Mouse (Mus musculus) CD4-positive, CD25-positive, alpha-beta regulatory T cell, adult 4 months (primary cell): ENCODE data around the gene Hibch. TPM values are rescaled to one million over a fixed set of nuclear protein-coding genes. Genes with fewer than 3 reads are reported as not detected.

Experiments used
- ATAC-seq: one replicate; pipeline ENCODE4 v1.8.0; 2017
- polyA plus RNA-seq, 2 experiments: library from polyadenylated mRNA; unstranded; fragments of 100-300 nt; shearing (Covaris generic); gene quantifications; one replicate each; pipeline ENCODE4 v1.2.1; 2017

Hibch gene
- 10 to 100 TPM; 26.4 to 27.5 TPM for polyA plus RNA-seq

DNA sequence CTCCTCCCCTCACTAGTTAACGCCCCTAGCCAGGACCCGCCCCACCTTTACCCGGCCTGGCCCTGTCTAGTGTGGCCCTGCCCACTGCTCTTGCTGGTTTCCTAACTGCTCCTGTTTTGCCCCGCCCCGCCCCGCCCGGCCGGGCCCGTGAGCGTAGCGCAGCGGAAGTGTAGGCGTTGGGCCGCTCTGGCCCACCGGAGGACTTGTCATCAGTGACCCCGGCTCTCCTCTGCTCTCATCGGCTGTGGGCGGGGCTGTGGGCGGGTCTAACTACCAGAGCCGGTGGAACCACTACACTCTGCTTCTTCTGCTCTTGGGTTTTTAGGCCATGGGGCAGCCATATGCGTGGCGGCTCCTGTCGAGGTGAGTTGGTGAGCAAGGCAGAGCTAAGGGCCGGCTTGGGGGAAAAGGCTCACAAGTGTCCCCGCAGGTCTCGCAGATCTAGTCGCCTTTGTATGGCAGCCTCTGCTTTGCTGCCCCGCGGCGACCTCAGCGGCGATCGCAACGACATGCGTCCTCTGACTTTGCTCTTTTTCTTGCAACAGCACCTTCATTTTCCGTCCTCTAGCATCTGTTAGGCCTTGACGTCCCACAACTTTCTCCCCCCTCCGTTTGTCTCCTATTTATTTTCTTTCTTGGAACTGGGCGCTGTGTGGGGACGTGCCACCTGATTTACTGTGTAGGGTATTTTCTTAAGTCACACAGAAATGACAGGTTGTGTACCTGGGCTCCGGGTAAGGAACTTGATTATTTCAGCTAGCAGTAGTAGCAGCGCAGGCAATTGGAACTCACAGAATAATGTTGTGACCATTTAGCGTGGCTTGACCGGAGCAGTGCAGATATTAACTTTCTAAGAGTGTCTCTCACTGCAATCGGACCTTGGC lies at the start of gene Hibch:
TSS of gene Hibch (plus strand) at position 148 of the 884 bp plus-strand sequence.
- peak; percentile 93 for ATAC-seq

DNA sequence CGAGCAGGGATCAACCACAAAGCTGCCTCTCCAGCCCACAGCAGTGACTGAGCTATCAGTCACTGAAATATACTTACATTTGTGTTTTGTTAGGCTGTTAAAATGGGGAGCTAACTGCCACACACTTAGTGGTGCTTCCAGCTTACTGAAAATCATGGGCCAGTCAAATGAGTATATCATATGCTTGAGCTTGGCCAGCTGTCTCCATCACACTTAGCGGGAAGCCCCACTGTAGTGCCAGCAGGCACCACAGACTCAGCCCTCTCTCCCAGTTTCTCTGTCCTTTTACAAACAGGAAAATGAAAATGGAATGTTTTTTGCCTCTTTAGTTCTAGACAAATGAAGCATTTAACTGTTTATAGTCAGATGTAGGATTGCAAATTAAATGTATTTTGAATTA lies 48.8 kb upstream of the Hibch start:
- ATAC-seq, result no peak

DNA sequence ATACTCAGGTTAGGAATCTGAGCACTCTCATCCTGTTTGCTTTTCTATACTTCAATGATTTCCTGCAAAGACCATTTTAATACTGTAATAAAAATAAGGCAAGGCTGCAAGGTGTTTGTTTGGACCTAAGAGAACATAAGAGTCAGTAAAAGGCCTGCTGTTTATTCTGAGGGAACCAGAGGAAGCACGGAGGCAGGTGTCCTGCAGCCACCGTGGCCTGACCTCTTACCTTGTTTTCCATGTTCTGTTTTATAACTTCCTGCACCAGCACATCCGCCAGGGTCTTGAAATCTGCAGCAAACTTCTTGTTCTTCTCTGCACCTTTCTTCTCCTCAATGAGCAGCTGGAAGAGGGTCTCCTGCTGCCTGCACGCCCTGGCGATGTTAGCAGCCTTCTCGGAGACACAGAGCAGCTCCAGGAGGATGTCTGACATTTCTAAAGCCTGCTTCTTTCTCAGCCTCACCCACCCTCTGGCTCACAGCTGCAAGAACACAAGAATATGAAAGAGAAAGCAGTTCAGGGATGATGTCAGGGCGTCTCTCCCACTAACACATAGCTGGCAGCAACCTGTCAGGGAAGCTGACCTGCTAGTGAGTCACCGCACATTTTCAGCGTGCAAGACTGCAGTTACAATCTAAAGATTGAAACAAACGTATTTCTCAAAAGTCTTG lies 45.5 kb upstream of the Hibch start:
- ATAC-seq, result peak; percentile 70

DNA sequence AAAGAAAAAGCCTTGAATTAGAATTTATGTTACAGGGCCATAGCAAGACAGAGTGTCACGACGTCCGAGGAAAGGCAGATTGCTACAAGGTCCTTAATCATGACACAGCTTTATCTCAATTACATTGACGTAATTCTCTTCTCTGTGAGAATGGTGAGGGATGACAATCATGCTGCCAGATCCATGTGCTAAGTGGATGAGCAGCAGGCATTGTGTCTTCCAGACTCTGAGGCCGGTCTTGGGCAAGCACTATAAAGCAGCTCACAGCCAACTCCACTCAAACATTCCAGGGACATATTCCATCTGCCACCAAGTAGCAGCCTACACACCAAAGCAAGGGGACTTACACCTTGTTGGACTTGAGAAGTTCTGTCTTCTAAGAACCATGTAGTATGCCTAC lies 45.0 kb upstream of the Hibch start:
- ATAC-seq, result peak; percentile 3

DNA sequence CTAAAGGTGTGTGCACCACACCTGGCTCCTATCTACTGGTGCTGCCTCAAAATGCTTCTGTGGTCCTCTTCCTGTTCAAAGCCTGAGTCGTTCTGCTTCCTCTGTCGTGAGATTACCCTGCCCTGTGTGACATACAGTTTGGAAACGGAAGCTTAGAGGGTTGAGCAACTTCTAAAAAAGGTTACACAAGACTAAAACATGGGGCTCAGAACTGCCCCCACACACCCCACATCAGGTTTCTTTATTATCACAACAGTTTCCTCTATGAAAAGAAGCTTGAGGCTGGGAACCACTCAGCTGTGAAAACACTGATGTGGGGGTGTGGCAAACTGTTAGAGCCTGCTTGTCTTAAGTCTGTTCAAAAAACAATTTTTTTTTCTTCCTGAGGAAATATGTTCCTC lies 44.4 kb upstream of the Hibch start:
- peak; percentile 83 for ATAC-seq

DNA sequence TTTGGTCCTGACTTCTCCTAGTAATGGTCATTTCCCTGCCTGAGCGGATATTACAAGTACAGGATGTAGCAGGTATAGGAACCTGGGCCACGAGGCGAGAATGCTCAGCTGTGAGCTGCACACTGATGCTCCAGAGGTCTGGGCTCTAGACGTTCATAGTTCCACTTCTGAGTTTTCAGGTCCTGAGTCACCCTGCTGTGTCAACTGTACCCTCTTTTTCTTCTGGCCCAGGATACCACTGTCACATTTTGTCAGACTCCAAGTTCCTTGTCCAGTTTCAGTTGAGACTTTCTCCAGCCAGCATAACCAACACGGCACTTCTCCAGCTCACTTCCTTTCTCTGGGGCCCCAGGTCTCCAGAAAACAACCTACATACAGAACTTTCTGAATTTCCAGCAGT lies 43.1 kb upstream of the Hibch start:
- ATAC-seq, result no peak

DNA sequence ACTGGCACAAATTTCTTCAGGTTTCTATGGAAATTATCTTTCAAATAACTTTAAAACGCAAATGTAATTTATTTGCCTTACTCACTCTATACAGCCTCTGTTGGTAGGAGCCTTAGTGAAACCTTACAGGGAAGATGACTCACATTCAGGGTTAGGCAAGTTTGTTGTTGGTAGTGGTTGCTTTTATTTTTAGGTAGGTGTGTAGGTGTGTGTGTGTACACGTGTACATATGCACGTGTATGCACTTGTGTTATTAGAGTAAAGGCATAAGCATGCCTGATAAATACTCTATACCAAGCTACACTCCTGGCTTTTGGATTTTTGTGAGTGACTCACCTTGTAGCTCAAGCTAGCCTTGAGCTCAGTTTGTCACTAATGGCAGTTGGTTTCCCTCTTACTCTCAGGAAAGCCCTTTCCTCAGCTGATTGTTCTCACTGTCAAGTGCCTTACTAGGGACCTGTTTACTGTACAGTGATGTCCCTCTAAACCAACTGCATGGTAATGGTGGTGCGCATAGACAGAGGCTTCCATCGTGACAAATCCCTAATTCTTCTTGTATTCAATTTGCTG lies 42.2 kb upstream of the Hibch start:
- ATAC-seq, result no peak

DNA sequence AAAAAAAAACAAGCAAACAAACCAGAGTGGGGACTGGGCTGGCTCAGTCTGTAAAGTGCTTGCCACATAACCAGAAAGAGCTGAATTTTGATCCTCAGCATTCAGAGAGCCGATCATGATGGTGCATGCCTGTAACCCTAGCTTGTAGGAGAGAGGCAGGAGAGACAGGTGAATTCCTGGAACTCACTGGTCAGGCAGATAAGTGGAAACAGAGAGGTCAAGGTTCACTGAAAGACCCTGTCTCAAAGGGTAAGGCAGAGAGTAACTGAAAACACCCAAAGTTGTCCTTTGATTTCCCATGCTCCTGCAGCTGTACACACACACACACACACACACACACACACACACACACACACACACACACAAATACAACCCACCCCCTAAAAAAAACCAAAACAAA lies 39.7 kb upstream of the Hibch start:
- ATAC-seq, result no peak

DNA sequence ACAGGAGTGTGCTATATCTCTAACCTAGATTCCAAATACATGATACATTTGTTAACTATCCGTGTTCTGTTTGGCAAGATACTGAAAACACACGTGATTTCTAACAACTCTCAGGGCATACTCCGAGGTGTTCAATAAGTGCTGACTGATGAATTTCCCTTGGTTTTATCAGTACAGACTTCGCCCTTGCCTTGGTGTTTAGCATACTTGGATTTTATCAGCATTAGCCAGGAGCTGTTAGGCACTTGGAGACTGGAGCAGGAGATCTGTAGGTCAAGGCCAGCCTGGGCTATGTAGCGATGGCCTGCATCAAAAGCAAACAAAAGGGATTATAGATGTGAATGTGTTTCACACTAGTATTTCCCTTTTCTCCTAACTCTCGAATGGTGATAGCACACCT lies 36.3 kb upstream of the Hibch start:
- ATAC-seq, result no peak

DNA sequence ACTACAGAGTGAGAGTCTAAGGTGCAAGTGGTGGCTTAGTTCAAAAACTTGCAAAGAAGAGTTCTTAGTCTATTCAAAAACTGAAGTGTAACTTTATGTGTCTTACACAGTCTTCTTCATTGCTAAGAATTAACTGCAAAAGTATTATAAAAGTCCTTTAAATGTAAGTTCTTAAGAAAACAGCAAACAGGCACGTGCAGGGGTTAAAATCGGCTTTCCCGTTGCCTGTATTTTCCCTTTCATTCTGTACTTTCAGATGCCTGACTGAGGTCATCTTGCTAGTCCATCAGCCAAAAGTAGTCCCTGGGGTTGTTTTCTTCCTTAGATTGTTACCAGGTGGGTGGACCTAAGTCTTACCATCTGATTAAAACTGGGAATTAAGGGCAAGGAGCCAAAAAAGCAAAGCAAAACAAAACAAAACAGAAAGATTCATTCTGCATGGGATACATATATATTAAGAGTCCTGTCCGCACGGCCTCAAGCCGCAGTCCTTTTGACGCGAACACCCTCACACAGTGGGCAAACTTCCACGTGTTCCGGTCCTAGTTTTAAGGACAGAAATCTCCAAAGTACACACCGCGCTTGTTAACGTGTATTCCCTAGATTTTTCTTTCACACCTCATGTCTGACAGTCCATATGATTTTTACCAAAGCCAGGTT lies 28.4 kb upstream of the Hibch start:
- ATAC-seq, result no peak

DNA sequence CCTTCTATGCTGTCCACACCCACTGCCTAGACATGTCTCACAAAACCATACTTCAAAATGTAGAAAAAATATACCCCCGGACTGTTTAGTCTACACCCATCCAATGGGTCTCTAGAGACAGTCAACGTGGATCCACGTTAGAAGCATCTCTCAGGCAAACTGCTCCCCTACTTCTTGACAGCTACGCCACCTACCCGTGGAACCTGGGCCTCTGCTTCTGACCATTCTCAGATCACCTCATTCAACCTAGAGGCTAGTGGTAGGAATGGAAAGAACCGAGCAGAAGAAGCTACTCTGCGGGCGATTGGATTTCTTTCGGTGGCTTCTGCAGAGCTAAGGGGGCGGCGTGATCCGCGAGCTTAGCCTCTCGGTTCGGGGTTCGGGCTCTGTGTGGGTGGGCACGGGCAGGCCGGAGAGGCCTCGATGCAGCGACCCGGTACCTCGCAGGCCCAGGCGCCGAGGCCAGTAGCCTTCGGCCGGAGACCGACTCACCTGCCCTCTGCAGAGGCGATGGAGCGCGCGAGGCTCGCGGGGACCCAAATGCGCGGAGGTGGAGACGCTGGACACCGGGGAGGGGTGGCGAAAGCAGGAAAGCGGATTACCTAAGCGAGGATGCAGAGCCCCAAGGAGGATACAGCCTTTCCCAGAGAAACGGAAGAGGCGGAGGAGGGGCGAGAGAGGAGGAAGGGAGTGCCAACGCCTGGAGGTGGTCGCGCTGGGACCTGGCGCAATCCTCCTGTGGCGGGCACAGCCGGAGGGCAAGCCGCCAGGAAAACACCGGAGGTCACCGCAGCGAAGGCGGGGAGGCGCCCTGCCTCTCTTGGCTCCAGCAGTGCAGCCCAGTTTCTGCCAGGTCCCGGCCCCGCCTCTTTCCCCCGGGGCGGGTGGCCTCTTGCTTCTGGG lies 27.6 kb upstream of the Hibch start, which contains the start of gene Inpp1:
TSS of gene Inpp1 (minus strand) at position 779 of the 903 bp plus-strand sequence.
- ATAC-seq, result peak; percentile 87

DNA sequence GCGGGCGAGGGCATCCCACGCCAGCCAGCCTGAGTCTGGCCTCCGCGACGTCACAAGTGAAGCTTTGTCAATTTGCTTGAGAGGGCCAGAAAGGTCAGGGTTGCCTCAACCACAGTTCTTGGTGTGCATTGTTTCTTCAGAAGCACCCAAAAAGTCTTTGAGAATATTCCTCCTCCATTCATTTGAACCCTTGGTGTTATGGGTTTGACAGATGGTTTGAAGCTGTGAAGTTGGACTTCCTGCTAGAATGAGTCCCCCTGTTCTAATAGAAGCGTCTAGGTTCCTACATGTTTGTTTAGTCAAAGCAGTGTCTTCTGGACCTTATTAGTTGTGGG lies 26.9 kb upstream of the Hibch start:
- ATAC-seq, result no peak

DNA sequence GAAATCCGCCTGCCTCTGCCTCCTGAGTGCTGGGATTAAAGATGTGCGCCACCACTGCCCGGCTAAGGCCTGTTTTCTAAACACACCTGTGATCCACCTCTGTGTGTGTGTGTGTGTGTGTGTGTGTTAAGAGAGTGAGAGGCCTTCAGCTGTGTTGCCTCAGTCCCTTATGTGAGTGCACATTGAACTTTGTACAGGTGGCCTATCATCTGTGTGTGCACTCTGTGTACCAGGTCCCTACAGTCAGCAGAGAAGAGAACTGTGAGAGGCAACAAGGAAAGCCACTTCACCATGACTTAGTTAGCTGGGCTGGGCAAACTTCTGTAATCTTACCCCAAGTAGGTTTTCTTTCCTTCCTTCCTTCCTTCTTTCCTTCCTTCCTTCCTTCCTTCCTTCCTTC lies 5.6 kb upstream of the Hibch start:
- no peak for ATAC-seq

DNA sequence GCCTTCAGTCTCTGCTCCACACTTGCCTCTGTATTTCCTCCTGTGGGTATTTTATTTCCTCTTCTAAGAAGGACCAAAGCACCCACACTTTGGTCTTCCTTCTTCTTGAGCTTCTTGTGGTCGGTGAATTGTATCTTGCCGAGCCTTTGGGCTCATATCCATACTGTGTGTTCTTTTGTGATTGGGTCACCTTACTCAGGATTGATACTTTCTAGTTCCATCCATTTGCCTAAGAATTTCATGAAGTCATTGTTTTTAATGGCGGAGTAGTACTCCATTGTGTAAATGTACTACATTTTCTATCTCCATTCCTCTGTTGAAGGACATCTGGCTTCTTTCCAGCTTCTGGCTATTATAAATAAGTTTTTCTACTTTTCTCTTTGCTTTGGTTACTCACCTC lies 375 bp upstream of the Hibch start:
- peak; percentile 1 for ATAC-seq

DNA sequence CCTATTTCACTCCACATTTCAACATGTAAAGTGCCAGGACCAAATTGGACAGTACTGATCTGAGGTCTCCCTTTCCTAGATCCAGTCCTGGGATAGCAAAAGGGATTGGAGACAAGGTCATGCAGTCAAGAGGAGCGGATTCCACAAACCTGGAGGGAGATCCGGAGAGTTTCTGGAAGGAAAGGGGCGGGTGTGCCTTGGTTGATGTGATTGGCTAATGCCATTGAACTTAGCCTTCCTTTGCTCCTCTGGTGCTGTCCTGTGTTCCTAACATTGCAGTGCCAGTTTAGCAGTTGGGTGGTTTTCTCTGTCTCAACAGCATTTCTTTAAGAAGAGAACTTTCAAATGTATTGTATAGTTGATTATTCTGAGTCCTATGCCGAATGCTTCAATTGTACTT lies 1.8 kb downstream of the Hibch start:
- no peak for ATAC-seq

DNA sequence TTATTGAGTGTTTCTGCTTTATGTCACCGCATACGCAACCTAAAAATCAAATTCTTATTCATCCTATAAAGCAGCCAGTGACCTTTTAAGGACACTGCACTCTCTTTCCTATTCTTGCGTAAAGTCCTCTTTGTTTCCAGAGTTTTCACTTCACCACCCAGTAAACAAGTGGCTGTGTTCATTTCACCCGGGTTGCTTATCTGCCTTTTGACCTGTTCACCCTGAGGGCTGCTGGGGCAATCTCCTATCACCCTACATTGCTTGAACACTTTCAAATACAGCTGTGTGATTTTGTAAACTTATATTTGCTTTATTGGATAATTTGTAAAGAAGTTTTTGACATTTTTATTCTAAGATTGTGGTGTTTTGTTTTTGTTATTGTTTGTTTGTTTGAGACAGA lies 4.7 kb downstream of the Hibch start:
- ATAC-seq, result no peak

DNA sequence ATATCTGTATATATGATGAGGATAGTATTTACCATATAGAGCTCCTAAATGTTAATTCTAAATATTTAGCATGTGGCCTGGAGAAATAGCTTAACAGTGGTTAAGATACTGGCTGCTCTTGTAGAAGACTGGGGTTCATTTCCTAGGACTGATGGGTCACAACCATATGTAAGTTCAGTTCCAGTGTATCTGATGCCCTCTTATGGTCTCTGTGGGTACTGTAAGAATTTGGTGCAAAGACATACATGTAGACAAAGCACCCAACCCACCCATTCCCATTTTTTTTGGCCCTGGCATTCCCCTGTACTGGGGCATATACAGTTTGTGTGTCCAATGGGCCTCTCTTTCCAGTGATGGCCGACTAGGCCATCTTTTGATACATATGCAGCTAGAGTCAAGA lies 9.3 kb downstream of the Hibch start:
- peak; percentile 86 for ATAC-seq

DNA sequence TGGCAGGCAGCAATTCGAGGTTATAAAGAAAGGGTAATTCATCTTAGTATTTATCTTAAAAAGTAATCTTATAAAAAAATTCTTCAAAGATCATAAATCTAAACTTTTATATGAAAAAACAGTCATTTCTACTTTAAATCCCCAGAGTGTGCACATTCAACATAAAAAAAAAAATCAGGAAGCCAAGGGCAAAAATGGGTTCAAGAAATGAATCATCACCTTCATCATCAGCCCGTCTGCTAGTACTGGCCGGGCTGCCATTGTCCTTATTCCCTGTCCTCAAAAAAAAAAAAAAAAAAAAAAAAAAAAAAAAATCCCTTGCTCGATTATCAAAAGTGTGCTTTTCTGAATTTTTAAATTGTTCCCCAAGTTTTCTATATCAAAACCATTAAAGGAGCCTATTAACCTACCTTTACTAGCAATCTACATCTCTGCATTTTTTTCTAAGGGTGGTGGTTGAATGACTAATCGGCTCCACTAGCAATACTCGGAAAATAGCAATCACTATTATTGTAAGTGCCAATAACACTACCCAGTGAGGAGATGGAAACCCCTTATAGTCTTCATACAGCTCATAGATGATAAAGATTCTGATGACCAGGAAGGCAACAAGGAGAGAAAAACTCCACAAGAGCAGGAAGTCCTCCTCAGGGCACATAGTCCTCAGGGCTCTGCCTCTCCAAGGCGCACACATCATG lies 11.3 kb downstream of the Hibch start:
- peak; percentile 56 for ATAC-seq

DNA sequence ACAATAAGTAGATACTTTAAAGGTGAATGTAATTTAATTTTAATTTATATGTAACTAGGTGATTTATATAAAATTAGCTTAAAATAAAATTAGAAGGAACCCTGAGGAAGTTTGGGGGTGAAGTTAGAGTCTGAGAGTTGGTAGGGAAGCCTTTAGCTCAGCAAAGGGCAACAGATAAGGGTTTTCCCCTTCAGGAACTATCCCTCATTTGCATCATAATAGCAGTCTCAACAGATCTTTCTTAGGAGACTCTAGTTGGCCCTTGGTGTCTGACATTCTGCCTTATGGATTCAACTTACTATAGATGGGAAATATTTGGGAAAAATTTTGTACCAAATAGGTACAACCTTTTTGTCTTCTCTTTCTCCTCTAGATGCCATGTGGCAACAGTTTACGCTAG lies 19.5 kb downstream of the Hibch start:
- peak; percentile 60 for ATAC-seq

DNA sequence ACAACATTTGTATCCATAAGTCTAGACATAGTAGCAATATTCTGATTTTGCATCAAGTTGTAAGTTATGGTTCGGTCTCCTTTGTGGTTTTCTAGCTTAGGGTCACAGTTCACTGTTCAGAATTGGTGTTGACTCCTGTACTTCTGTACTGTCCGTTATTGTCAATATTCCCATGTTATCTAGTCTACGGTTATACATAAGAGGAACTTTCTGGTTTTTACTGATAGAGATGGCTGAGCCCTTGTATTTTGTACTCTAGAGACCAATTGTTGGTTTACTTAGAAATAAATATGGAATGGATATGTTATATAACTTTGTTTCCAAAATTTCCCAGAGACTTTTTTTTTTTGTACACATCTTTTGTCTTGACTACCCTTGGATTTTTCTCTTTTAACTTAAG lies 21.3 kb downstream of the Hibch start:
- no peak for ATAC-seq

DNA sequence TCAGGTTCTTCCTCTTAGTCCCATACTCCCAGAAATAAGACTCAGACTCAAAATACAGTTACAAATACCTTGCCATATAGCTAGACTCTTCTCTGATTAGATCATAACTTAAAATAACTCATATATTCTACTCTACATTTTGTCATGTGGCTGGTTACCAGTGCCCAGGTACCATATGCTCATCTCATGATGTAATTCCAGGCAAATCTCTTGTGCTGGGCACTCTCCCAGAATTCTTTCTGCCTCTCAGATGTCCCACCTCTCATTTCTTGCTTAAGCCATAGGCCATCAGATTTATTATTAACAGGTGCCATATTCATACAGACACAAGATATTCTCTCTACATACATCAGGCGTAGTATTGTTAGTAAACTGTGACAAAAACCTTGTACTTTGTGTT lies 23.1 kb downstream of the Hibch start:
- no peak for ATAC-seq

DNA sequence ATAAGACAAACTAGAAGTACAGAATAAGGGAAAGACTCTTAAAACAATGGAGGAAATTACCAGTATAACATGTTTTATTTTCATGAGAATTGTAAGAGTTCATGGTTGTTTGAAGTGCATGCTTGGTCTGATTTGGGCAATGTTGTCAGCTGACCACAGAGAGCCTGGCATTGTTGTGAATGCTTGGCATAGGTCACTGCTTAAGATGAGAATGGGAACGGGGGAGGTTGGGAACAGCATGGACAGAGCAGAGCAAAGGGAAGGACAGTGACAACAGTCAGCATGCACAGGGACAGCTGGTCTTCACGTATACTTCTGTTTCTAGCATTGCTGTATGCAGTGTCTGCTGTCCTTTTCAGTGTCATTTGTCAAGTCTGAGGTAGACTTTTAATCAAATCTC lies 39.5 kb downstream of the Hibch start:
- no peak for ATAC-seq
